In genomic region chr16:74597735-74598340, GRCm38 (mm10) we compare ENCODE assay signal across 18 mouse cellular contexts.
A peak's percentile ranks its signal among the peaks of the same experiment; 100 is the strongest.
DNase-seq lines count a peak whose midpoint lies in the region; ATAC-seq and TF ChIP-seq lines count a peak whose summit lies in the region.
"Had no signal": no experiment of that assay in that cellular context is flagged by ENCODE, and none has a peak within 500 bp of the region (broad histone marks: within the 10 kb centered on the region; RNA-seq: fewer than 3 reads in every experiment).

No protein-coding gene starts in this region.

- WGBS in hindbrain, postnatal 0 days, result 70% methylated on average over 4 of the region's 4 CpGs
- 76% methylated on average over 4 of the region's 4 CpGs for WGBS in hindbrain, embryonic 14.5 days

- H3K4me3 ChIP-seq in hindbrain, postnatal 0 days (ENCODE audit: low read length), result no peak overlapping the region
- no peak overlapping the region for H3K4me3 ChIP-seq in hindbrain, embryonic 14.5 days (replicated peaks; ENCODE audit: low read length)
- no peak overlapping the region for H3K4me3 ChIP-seq in layer of hippocampus, adult 2 months
- H3K4me3 ChIP-seq: gastrocnemius, adult 2 months; heart, embryonic 15.5 days; limb, embryonic 15.5 days; midbrain, embryonic 10.5 days; neural tube, embryonic 13.5 days had no signal

- H3K36me3 ChIP-seq in hindbrain, postnatal 0 days (ENCODE audit: insufficient read depth, low read length), result no peaks in the 10 kb centered on the region
- no peaks in the 10 kb centered on the region for H3K36me3 ChIP-seq in hindbrain, embryonic 14.5 days (replicated peaks; ENCODE audit: control insufficient read depth, insufficient read depth)
- H3K36me3 ChIP-seq: heart, embryonic 15.5 days; limb, embryonic 15.5 days; midbrain, embryonic 10.5 days; neural tube, embryonic 13.5 days had no signal

- no peak for TF ChIP-seq CTCF in hindbrain, postnatal 0 days (IDR thresholded peaks at IDR 0.05; ENCODE audit: low read depth)
- no peak for TF ChIP-seq CTCF in layer of hippocampus, adult 2 months (conservative IDR thresholded peaks at IDR 0.05)

- DNase-seq in hindbrain, postnatal 0 days (ENCODE audit: low spot score), result peak; percentile 40
- DNase-seq in hindbrain, embryonic 14.5 days (ENCODE audit: low spot score), result no peak
- peak; percentile 63 for DNase-seq in ovary, adult 18-20 months (ENCODE audit: low spot score)
- no peak for DNase-seq in ovary, postnatal 14 days (ENCODE audit: low spot score)
- peak; percentile 60 to 78 for DNase-seq in layer of hippocampus, adult 2 months (ENCODE audit: low spot score in 2 of 2)
- DNase-seq in lung, postnatal 36 days, result peak; percentile 50
- no peak for DNase-seq in adrenal gland, adult (ENCODE audit: inconsistent age in 2 of 2, low spot score in 1 of 2)
- no peak for DNase-seq in urinary bladder, postnatal 36 days (ENCODE audit: low spot score in 2 of 2)
- DNase-seq: adrenal gland, postnatal 25 days; cerebellum, adult 9-11 months; gastrocnemius, adult 2 months; spleen, adult 18-20 months had no signal

- H3K9ac ChIP-seq in hindbrain, postnatal 0 days (replicated peaks; ENCODE audit: low read length), result no peak overlapping the region
- no peak overlapping the region for H3K9ac ChIP-seq in hindbrain, embryonic 14.5 days
- H3K9ac ChIP-seq: heart, embryonic 15.5 days; limb, embryonic 15.5 days; neural tube, embryonic 13.5 days had no signal

- H3K9me3 ChIP-seq in hindbrain, postnatal 0 days (ENCODE audit: low read length), result no peaks in the 10 kb centered on the region
- no peaks in the 10 kb centered on the region for H3K9me3 ChIP-seq in hindbrain, embryonic 14.5 days (ENCODE audit: control insufficient read depth, low read length)
- H3K9me3 ChIP-seq: heart, embryonic 15.5 days; limb, embryonic 15.5 days; midbrain, embryonic 10.5 days; neural tube, embryonic 13.5 days had no signal

- H3K27ac ChIP-seq in hindbrain, postnatal 0 days, result no peak overlapping the region
- H3K27ac ChIP-seq in hindbrain, embryonic 14.5 days, result no peak overlapping the region
- H3K27ac ChIP-seq in layer of hippocampus, adult 2 months, result no peak overlapping the region
- H3K27ac ChIP-seq: gastrocnemius, adult 2 months; heart, embryonic 15.5 days; limb, embryonic 15.5 days; midbrain, embryonic 10.5 days; neural tube, embryonic 13.5 days had no signal

- H3K4me2 ChIP-seq in hindbrain, postnatal 0 days (ENCODE audit: low read depth, low read length), result no peak overlapping the region
- no peak overlapping the region for H3K4me2 ChIP-seq in hindbrain, embryonic 14.5 days (replicated peaks)
- H3K4me2 ChIP-seq: heart, embryonic 15.5 days; limb, embryonic 15.5 days; neural tube, embryonic 13.5 days had no signal

- H3K27me3 ChIP-seq in hindbrain, postnatal 0 days (ENCODE audit: insufficient read depth, low read length), result no peaks in the 10 kb centered on the region
- H3K27me3 ChIP-seq in hindbrain, embryonic 14.5 days (ENCODE audit: control insufficient read depth, insufficient read depth, low read length), result no peaks in the 10 kb centered on the region
- H3K27me3 ChIP-seq: heart, embryonic 15.5 days; limb, embryonic 15.5 days; neural tube, embryonic 13.5 days; Patski had no signal

- no peak for ATAC-seq in hindbrain, postnatal 0 days
- no peak for ATAC-seq in hindbrain, embryonic 14.5 days (ENCODE audit: low FRiP score)
- ATAC-seq: CD4-positive, CD25-positive, alpha-beta regulatory T cell, adult 4 months; Patski had no signal

- no peaks in the 10 kb centered on the region for H3K4me1 ChIP-seq in hindbrain, postnatal 0 days (ENCODE audit: insufficient read depth, low read length)
- H3K4me1 ChIP-seq in hindbrain, embryonic 14.5 days (replicated peaks; ENCODE audit: control insufficient read depth, insufficient read depth, low read length), result no peaks in the 10 kb centered on the region
- H3K4me1 ChIP-seq: heart, embryonic 15.5 days; limb, embryonic 15.5 days; midbrain, embryonic 10.5 days; neural tube, embryonic 13.5 days had no signal

Comparison
In these comparisons a context has a peak if more than half of its experiments do, and no peak if none do; other contexts are left out.
1. DNase-seq: peak in hindbrain, postnatal 0 days (single experiment), ovary, adult 18-20 months (single experiment), layer of hippocampus, adult 2 months (2 of 2) and lung, postnatal 36 days (single experiment); none in hindbrain, embryonic 14.5 days (single experiment), ovary, postnatal 14 days (single experiment), adrenal gland, adult (0 of 2) and urinary bladder, postnatal 36 days (0 of 2).